Mouse (Mus musculus): ENCODE results near the gene Relt. TPM values are rescaled to one million over a fixed set of nuclear protein-coding genes. Genes with fewer than 3 reads are reported as not detected.

The Relt gene
- 16.6 and 24.5 TPM in 2 replicates for total RNA-seq (2017)

- peak; percentile 92 to 93 for ATAC-seq (replicated peaks in 1 of 2; ENCODE audit: insufficient read depth in 1 of 2, low FRiP score in 2 of 2, low TSS enrichment in 1 of 2, low read depth in 1 of 2, poor library complexity in 2 of 2, severe bottlenecking in 2 of 2)
These were observed at the start of gene Relt for GRCm38 (mm10) chr7:100862828-100863638. TSS of gene Relt (minus strand) at chr7:100863446.

- ATAC-seq (replicated peaks in 1 of 2; ENCODE audit: insufficient read depth in 1 of 2, low FRiP score in 2 of 2, low TSS enrichment in 1 of 2, low read depth in 1 of 2, poor library complexity in 2 of 2, severe bottlenecking in 2 of 2): no peak
These were observed 48.5 kb upstream of the Relt start for GRCm38 (mm10) chr7:100911791-100912190.

GRCm38 (mm10) chr7:100911246-100911770 is 48.1 kb upstream of the Relt start:
- ATAC-seq (replicated peaks in 1 of 2; ENCODE audit: insufficient read depth in 1 of 2, low FRiP score in 2 of 2, low TSS enrichment in 1 of 2, low read depth in 1 of 2, poor library complexity in 2 of 2, severe bottlenecking in 2 of 2): no peak

- no peak for ATAC-seq (replicated peaks in 1 of 2; ENCODE audit: insufficient read depth in 1 of 2, low FRiP score in 2 of 2, low TSS enrichment in 1 of 2, low read depth in 1 of 2, poor library complexity in 2 of 2, severe bottlenecking in 2 of 2)
These were observed 45.3 kb upstream of the Relt start for GRCm38 (mm10) chr7:100908567-100908966.

- ATAC-seq (replicated peaks in 1 of 2; ENCODE audit: insufficient read depth in 1 of 2, low FRiP score in 2 of 2, low TSS enrichment in 1 of 2, low read depth in 1 of 2, poor library complexity in 2 of 2, severe bottlenecking in 2 of 2): no peak
These were observed 44.8 kb upstream of the Relt start for GRCm38 (mm10) chr7:100908061-100908460.

- peak; percentile 72 to 74; a peak in 3 of 4 replicates for ATAC-seq (replicated peaks in 1 of 2; ENCODE audit: insufficient read depth in 1 of 2, low FRiP score in 2 of 2, low TSS enrichment in 1 of 2, low read depth in 1 of 2, poor library complexity in 2 of 2, severe bottlenecking in 2 of 2)
These were observed 44.0 kb upstream of the Relt start for GRCm38 (mm10) chr7:100907231-100907630.

GRCm38 (mm10) chr7:100906029-100906789 is 43.0 kb upstream of the Relt start:
- ATAC-seq (replicated peaks in 1 of 2; ENCODE audit: insufficient read depth in 1 of 2, low FRiP score in 2 of 2, low TSS enrichment in 1 of 2, low read depth in 1 of 2, poor library complexity in 2 of 2, severe bottlenecking in 2 of 2): no peak

GRCm38 (mm10) chr7:100905037-100905436 is 41.8 kb upstream of the Relt start:
- ATAC-seq (replicated peaks in 1 of 2; ENCODE audit: insufficient read depth in 1 of 2, low FRiP score in 2 of 2, low TSS enrichment in 1 of 2, low read depth in 1 of 2, poor library complexity in 2 of 2, severe bottlenecking in 2 of 2): no peak

GRCm38 (mm10) chr7:100904612-100905011 is 41.4 kb upstream of the Relt start:
- no peak for ATAC-seq (replicated peaks in 1 of 2; ENCODE audit: insufficient read depth in 1 of 2, low FRiP score in 2 of 2, low TSS enrichment in 1 of 2, low read depth in 1 of 2, poor library complexity in 2 of 2, severe bottlenecking in 2 of 2)

GRCm38 (mm10) chr7:100902451-100903137 is 39.3 kb upstream of the Relt start:
- ATAC-seq (replicated peaks in 1 of 2; ENCODE audit: insufficient read depth in 1 of 2, low FRiP score in 2 of 2, low TSS enrichment in 1 of 2, low read depth in 1 of 2, poor library complexity in 2 of 2, severe bottlenecking in 2 of 2): peak; percentile 27 to 51; a peak in 1 of 4 replicates

- no peak for ATAC-seq (replicated peaks in 1 of 2; ENCODE audit: insufficient read depth in 1 of 2, low FRiP score in 2 of 2, low TSS enrichment in 1 of 2, low read depth in 1 of 2, poor library complexity in 2 of 2, severe bottlenecking in 2 of 2)
These were observed 34.6 kb upstream of the Relt start for GRCm38 (mm10) chr7:100897828-100898227.

GRCm38 (mm10) chr7:100894833-100895226 is 31.6 kb upstream of the Relt start:
- ATAC-seq (replicated peaks in 1 of 2; ENCODE audit: insufficient read depth in 1 of 2, low FRiP score in 2 of 2, low TSS enrichment in 1 of 2, low read depth in 1 of 2, poor library complexity in 2 of 2, severe bottlenecking in 2 of 2): no peak

GRCm38 (mm10) chr7:100894057-100894832 is 31.0 kb upstream of the Relt start:
- ATAC-seq (replicated peaks in 1 of 2; ENCODE audit: insufficient read depth in 1 of 2, low FRiP score in 2 of 2, low TSS enrichment in 1 of 2, low read depth in 1 of 2, poor library complexity in 2 of 2, severe bottlenecking in 2 of 2): peak; percentile 44 to 57; a peak in 3 of 4 replicates

- ATAC-seq (replicated peaks in 1 of 2; ENCODE audit: insufficient read depth in 1 of 2, low FRiP score in 2 of 2, low TSS enrichment in 1 of 2, low read depth in 1 of 2, poor library complexity in 2 of 2, severe bottlenecking in 2 of 2): no peak
These were observed 30.2 kb upstream of the Relt start for GRCm38 (mm10) chr7:100893249-100894056.

- ATAC-seq (replicated peaks in 1 of 2; ENCODE audit: insufficient read depth in 1 of 2, low FRiP score in 2 of 2, low TSS enrichment in 1 of 2, low read depth in 1 of 2, poor library complexity in 2 of 2, severe bottlenecking in 2 of 2): peak in 1 of 2 experiments; percentile 52; a peak in 2 of 4 replicates
These were observed 23.3 kb upstream of the Relt start for GRCm38 (mm10) chr7:100886535-100886934.

- ATAC-seq (replicated peaks in 1 of 2; ENCODE audit: insufficient read depth in 1 of 2, low FRiP score in 2 of 2, low TSS enrichment in 1 of 2, low read depth in 1 of 2, poor library complexity in 2 of 2, severe bottlenecking in 2 of 2): no peak
These were observed 21.2 kb upstream of the Relt start for GRCm38 (mm10) chr7:100884460-100884859.
